Mouse (Mus musculus) thymus, adult 2 months (tissue): ENCODE measurements around the gene Ntm. TPM values are rescaled to one million over a fixed set of nuclear protein-coding genes. Genes with fewer than 3 reads are reported as not detected.

Source experiments
- DNase-seq: peaks from one replicate; pipeline ENCODE4 v3.0.0; 2021
- H3K27ac ChIP-seq: fragments of 200-500 bp; 2 replicates; pipeline ENCODE4 v1.5.1; 2012; ENCODE audit warnings: low read length, control low read depth; ENCODE audit not compliant: control insufficient read depth, insufficient read depth
- H3K27me3 ChIP-seq: fragments of 200-500 bp; 2 replicates; pipeline ENCODE4 v1.6.1; 2012; ENCODE audit warnings: mild to moderate bottlenecking, low read length, moderate library complexity, mixed read lengths; ENCODE audit not compliant: control insufficient read depth, insufficient read depth
- H3K36me3 ChIP-seq: fragments of 200-500 bp; 2 replicates; pipeline ENCODE4 v1.6.1; 2012; ENCODE audit warnings: mild to moderate bottlenecking, low read length, moderate library complexity; ENCODE audit not compliant: control insufficient read depth, insufficient read depth
- H3K4me1 ChIP-seq: fragments of 200-500 bp; replicated peaks from 2 replicates; pipeline ENCODE4 v1.6.1; 2012; ENCODE audit warnings: low read length; ENCODE audit not compliant: control insufficient read depth, insufficient read depth
- H3K4me3 ChIP-seq: fragments of 200-500 bp; 2 replicates; pipeline ENCODE4 v1.5.1; 2012; ENCODE audit warnings: mild to moderate bottlenecking, low read length, control low read depth, moderate library complexity; ENCODE audit not compliant: control insufficient read depth, insufficient read depth
- CTCF ChIP-seq: fragments of 200-500 bp; IDR thresholded peaks from 2 replicates; pipeline ENCODE4 v1.5.1; 2012; ENCODE audit warnings: mild to moderate bottlenecking, control low read depth, low read length, moderate library complexity, borderline replicate concordance; ENCODE audit not compliant: control insufficient read depth, poor library complexity, insufficient read depth; ENCODE audit errors: extremely low read depth
- POLR2A ChIP-seq: fragments of 200-500 bp; IDR thresholded peaks from 2 replicates; pipeline ENCODE4 v1.6.1; 2012; ENCODE audit warnings: mild to moderate bottlenecking, low read length, control low read depth, moderate library complexity; ENCODE audit not compliant: control insufficient read depth, poor library complexity, insufficient read depth; ENCODE audit errors: extremely low read depth
- whole genome bisulfite sequencing: fragments of 180-500 bp; shearing (Covaris S2); methylation state at CpG from one replicate; pipeline ENCODE4 v1.1.7; 2018; 5-methylcytosine and 5-hydroxymethylcytosine counted together
- polyA plus RNA-seq: library from polyadenylated mRNA; depleted of rRNA; stranded (reverse); fragments of >200 nt; gene quantifications from 2 replicates; pipeline ENCODE4 v1.2.3, GENCODE M21; 2012

Ntm gene
- polyA plus RNA-seq, 1 experiment: 0.19 TPM

- WGBS: 74% methylated on average over 6 of the region's 6 CpGs
- Histone ChIP-seq H3K4me3 (no peak overlapping the region), H3K27me3 (no peaks in the 10 kb centered on the region), H3K27ac (no peak overlapping the region), H3K36me3 (no peaks in the 10 kb centered on the region), H3K4me1 (no peaks in the 10 kb centered on the region)
- TF ChIP-seq CTCF (no peak), POLR2A (no peak)
- DNase-seq: no peak
These were observed 858.9 kb downstream of the Ntm start for GRCm38 (mm10) chr9:29103993-29104392.

- no peaks in the 10 kb centered on the region for H3K36me3 ChIP-seq
- H3K27me3 ChIP-seq: no peaks in the 10 kb centered on the region
- no peak for TF ChIP-seq POLR2A
- TF ChIP-seq CTCF: no peak
- no peak for DNase-seq
- 91% methylated on average over 5 of the region's 5 CpGs for WGBS
- no peaks in the 10 kb centered on the region for H3K4me1 ChIP-seq
- H3K4me3 ChIP-seq: no peak overlapping the region
- H3K27ac ChIP-seq: no peak overlapping the region
These were observed 862.3 kb downstream of the Ntm start for GRCm38 (mm10) chr9:29100624-29101023.

GRCm38 (mm10) chr9:29092443-29092842 is 870.5 kb downstream of the Ntm start:
- TF ChIP-seq POLR2A (no peak), CTCF (no peak)
- Histone ChIP-seq H3K27ac (no peak overlapping the region), H3K4me3 (no peak overlapping the region), H3K4me1 (no peaks in the 10 kb centered on the region), H3K36me3 (no peaks in the 10 kb centered on the region), H3K27me3 (no peaks in the 10 kb centered on the region)
- DNase-seq: no peak

GRCm38 (mm10) chr9:29088657-29089056 is 874.3 kb downstream of the Ntm start:
- Histone ChIP-seq H3K4me1 (no peaks in the 10 kb centered on the region), H3K36me3 (no peaks in the 10 kb centered on the region), H3K4me3 (no peak overlapping the region), H3K27ac (no peak overlapping the region), H3K27me3 (no peaks in the 10 kb centered on the region)
- WGBS: 60% methylated on average over 5 of the region's 5 CpGs
- TF ChIP-seq CTCF (no peak), POLR2A (no peak)
- no peak for DNase-seq

GRCm38 (mm10) chr9:29087656-29088055 is 875.3 kb downstream of the Ntm start:
- TF ChIP-seq CTCF (no peak), POLR2A (no peak)
- H3K4me1 ChIP-seq: no peaks in the 10 kb centered on the region
- 79% methylated on average over 4 of the region's 4 CpGs for WGBS

GRCm38 (mm10) chr9:29087171-29087570 is 875.8 kb downstream of the Ntm start:
- Histone ChIP-seq H3K4me3 (no peak overlapping the region), H3K27me3 (no peaks in the 10 kb centered on the region), H3K27ac (no peak overlapping the region), H3K36me3 (no peaks in the 10 kb centered on the region), H3K4me1 (no peaks in the 10 kb centered on the region)
- no peak for TF ChIP-seq CTCF
- no peak for TF ChIP-seq POLR2A
- DNase-seq: no peak

More at GRCm38 (mm10) chr9:29087656-29088055, 875.3 kb downstream of the Ntm start:
- Histone ChIP-seq H3K27me3 (no peaks in the 10 kb centered on the region), H3K36me3 (no peaks in the 10 kb centered on the region), H3K4me3 (no peak overlapping the region), H3K27ac (no peak overlapping the region)
- no peak for DNase-seq

- no peak overlapping the region for H3K27ac ChIP-seq
- H3K4me3 ChIP-seq: no peak overlapping the region
- no peak for DNase-seq
- no peak for TF ChIP-seq POLR2A
- TF ChIP-seq CTCF: no peak
- no peaks in the 10 kb centered on the region for H3K4me1 ChIP-seq
- no peaks in the 10 kb centered on the region for H3K36me3 ChIP-seq
- 87% methylated on average over 5 of the region's 5 CpGs for WGBS
- H3K27me3 ChIP-seq: no peaks in the 10 kb centered on the region
These were observed 886.9 kb downstream of the Ntm start for GRCm38 (mm10) chr9:29075924-29076577.

- no peak for DNase-seq
- no peak overlapping the region for H3K4me3 ChIP-seq
- 98% methylated on average over 2 of the region's 2 CpGs for WGBS
- TF ChIP-seq CTCF: no peak
- TF ChIP-seq POLR2A: no peak
- H3K27ac ChIP-seq: no peak overlapping the region
- H3K4me1 ChIP-seq: no peaks in the 10 kb centered on the region
- H3K36me3 ChIP-seq: no peaks in the 10 kb centered on the region
- H3K27me3 ChIP-seq: no peaks in the 10 kb centered on the region
These were observed 887.7 kb downstream of the Ntm start for GRCm38 (mm10) chr9:29075243-29075642.
